Mouse (Mus musculus) CD8-positive naive resting alpha-beta T cell, adult 2 months (primary cell): Measurements from ENCODE around the gene Serbp1.

Experiments used
- DNase-seq, 2 experiments: peaks; one replicate each; pipeline ENCODE4 v3.0.0; 2022; ENCODE audit warnings: low read depth in 2 of 2, low spot score in 2 of 2

The Serbp1 gene

DNA sequence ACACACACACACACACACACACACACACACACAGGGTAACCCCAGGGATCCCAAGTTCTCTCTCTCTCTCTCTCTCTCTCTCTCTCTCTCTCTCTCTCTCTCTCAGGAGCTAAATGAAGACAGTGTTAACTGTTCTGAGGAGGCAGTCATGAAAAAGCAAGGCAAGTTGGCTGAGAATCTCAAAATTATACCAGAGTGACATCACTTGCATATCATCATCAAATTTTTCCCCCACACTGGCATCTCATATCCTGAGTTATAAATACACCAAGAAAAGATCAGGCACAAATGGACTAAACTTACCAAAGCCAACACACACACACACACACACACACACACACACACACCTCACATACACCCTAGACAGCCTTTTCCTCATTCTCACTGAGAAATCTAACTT is 7.0 kb upstream of the Serbp1 start:
- no peak for DNase-seq

GRCm38 (mm10) chr6:67235649-67236048 is 2.3 kb upstream of the Serbp1 start:
- DNase-seq, result no peak

DNA sequence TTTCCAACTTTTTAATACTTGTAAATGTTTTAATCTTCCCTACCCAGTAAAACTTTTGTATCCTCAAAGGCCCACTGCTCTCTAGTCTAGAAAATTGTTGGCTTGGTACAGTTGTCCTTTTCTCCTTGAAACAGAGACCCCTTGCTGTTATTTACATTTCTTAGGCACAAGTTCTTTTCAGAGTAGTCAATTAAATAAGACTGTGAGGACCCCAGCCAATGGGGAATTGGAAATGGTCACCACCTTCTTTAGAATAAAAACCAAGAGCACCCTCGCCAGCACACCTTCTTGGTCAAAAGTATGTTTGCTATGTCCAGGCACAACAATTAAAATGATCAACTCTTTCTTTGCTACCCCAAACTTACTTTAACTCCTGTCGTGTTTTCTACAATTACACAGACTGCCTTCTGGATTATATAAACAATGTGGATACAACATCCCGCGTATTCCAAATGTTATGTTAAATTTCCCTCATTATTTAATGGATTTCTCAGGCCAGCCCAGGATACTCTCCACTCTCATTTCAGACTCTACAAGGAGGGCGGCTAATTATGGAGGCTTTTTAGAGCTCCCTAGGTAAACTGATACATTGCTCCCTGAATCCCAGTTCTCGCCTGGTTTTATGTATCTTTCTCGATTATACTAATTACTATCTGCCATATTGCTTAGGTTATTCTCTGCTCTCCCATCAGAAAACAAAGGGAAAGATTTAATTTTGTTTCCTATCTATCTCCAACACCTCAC is 1.3 kb upstream of the Serbp1 start:
- DNase-seq, result no peak

DNA sequence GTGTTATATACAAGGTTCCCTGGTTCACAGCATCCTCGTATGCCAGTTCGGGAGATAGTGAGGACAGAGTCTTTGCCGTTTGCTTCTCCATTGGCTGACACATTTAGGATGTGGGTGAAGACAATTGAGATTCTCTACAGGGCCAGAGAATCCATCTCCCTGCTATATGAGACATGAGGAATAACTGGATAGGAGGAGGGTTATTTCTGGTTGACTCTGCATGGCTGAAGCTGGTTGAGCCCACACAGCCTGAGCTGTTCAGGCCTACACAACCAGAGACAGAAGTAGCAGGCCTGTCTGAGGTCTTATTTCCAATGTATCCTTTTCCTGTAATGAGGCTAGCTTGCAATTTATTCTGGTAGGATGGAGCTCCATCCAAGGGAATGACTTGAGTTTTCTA is 3.3 kb downstream of the Serbp1 start:
- no peak for DNase-seq

DNA sequence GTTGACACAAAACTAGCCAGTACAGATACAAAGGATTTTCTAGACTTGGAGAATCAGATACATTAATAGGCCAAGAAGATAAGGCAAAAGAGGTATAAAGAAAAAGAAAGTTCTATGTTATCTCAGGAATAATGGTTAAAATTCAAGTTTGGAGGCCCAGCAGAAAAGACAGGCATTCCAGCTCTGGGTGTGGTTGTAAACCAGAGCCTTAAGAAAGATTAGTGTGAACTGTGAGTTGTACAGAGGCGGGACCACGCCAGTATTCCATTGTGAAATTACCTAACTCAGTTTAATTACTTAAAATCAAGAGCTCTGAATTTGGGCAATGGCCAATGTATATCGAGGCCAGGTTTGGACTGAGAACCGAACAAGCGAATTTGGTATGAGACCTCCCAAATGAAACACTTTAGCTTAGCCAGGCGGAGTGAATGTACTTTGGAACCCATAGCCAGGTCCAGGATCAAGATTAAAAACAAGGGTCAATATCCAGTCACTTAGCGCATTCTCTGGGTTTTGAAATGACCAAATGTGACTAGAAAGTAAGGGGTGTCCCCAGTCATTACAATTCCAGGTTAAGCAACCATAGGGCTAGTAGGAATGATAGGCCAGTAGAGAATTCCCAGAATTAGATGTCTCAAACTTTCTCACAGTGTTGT is 5.9 kb downstream of the Serbp1 start:
- DNase-seq, result no peak

DNA sequence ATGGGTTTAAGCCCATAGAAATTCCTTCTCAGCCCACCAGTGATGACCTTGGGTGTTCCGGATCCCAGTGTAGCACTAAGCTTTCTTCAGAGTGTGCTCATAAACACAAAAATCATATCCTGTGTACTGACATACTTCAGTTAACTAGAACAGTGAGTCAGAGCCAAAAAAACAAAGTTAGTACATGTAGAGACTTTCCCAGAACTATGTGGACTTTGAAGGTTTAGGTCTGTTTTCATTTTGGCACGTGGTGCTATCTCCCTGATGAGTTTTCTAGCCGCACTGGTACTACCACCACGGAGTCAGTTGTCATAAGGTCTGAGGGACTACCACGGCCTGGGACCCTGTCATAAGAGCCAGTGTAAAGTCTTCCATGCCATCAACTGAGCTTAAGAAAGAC is 6.5 kb downstream of the Serbp1 start:
- no peak for DNase-seq

DNA sequence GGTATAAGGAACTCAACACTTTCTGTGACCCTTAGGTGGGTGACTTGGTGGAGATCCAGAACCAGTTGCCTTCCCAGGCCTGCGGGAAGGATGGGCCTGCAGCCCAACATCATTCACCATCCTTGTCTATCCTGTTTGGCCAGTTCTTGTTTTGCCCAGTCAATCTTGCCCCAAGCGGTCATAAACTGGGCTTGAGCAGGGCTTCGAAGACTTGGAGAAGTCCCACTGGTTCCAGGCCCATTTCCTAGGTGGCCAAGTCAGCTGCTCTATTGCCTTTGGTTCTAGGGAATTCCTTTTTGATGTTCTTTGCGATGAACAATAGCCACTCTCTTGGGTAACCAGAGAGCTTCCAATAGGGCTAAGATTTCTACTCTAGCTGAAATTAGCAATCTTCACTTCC is 13.1 kb downstream of the Serbp1 start:
- no peak for DNase-seq

GRCm38 (mm10) chr6:67264935-67265334 is 27.0 kb downstream of the Serbp1 start:
- no peak for DNase-seq

DNA sequence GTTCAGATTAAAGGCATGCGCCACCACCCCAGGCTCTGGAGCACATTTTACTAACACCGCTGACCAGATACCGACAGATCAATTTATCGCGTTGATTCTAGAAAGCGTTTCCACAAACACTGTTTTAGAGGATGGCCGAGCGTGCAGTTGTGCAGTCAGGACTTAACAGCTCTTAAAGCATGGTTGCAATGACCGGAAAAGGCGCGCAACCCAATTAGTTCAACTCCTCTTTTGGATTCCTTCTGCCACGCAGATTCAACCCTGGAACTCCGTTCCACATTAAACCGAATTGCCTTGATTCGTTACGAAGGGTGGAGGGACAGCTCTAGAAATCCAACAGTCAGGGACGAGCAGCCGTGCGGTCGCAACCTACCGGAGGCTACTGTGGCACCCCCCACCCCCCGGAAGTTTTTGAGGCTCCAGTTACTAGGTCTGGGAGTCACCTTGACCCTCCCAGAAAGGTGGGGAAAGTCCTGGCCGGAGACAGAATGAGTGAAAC is 28.2 kb downstream of the Serbp1 start:
- peak in 1 of 2 experiments; percentile 18 for DNase-seq

GRCm38 (mm10) chr6:67266664-67267407 is 28.9 kb downstream of the Serbp1 start:
- DNase-seq, result peak; percentile 96 to 97

GRCm38 (mm10) chr6:67267408-67268244 is 29.6 kb downstream of the Serbp1 start:
- DNase-seq, result peak; percentile 23 to 33

DNA sequence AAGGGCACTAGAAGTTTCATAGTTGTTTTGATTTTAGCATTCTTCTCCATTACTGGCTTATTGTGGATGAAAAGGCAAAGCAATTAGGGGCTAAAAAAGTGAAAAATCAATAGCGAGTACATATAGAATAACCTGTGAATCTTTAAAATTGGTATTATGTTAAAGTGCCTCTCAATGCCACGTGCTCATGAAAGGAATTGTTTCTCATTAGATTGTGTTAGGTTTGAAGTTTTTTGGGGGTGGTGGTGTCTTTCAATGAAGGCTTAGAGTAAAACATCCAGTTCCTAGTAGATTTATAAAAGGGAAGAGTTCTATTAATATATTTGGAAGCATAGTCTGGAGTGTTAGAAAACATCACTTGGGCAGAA is 30.3 kb downstream of the Serbp1 start:
- DNase-seq, result no peak

GRCm38 (mm10) chr6:67268983-67269382 is 31.0 kb downstream of the Serbp1 start:
- no peak for DNase-seq

- DNase-seq, result no peak
Observed at GRCm38 (mm10) chr6:67269459-67269858, 31.5 kb downstream of the Serbp1 start.

GRCm38 (mm10) chr6:67277944-67278343 is 40.0 kb downstream of the Serbp1 start:
- no peak for DNase-seq

DNA sequence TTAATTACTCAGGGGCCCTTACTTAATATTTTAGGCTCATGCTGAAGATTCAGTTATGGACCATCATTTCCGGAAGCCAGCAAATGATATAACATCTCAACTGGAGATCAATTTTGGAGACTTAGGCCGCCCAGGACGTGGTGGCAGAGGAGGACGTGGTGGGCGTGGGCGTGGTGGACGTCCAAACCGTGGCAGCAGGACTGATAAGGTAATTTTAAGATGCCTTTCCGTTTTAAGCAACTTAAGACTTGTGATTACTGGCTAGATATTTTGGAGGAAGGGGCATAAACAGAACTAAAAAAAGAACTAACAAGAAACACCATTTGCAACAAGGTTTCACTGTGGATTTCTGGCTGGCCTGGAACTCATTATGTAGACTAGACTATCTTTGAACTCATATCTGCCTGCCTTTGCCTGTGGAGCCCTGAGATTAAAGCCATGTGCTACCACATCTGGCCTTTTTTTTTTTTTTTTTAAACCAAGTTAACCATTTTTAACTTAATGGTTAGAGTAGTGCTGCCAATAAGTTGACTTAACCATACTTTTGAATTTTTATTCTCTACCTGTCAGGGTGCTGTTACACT is 43.7 kb downstream of the Serbp1 start:
- DNase-seq, result no peak

- no peak for DNase-seq
Observed at GRCm38 (mm10) chr6:67282897-67283296, 44.9 kb downstream of the Serbp1 start.

GRCm38 (mm10) chr6:67292042-67292623 is 54.2 kb downstream of the Serbp1 start:
- no peak for DNase-seq

DNA sequence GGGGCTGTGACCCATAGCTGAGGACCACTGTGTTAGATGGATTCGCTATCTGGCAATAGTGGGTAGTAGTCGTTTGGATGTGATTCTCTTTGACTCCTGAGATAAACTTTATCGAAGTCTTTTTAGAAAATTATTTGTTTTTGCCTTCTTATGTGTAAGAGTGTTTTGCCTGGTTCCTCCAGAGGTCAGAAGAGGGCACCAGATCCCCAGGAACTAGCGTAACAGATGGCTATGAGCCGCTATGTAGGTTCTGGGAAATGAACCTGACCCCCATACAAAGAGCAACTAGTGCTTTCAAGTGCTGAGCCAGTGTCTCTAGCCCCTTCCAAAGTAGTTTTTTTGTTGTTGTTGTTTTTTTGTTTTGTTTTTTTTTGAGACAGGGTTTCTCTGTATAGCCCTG is 58.1 kb downstream of the Serbp1 start:
- peak in 1 of 2 experiments; percentile 34 for DNase-seq

GRCm38 (mm10) chr6:67298742-67299141 is 60.8 kb downstream of the Serbp1 start:
- no peak for DNase-seq
